Mouse (Mus musculus) forebrain, embryonic 15.5 days (tissue): Measurements from ENCODE around the gene Taok3. TPM values are rescaled to one million over a fixed set of nuclear protein-coding genes. Genes with fewer than 3 reads are reported as not detected.

Experiments used
- ATAC-seq: fragments of 200-750 bp; cut with Nextera tagmentation; replicated peaks from 2 replicates; pipeline ENCODE4 v1.8.0; 2017; ENCODE audit warnings: mild to moderate bottlenecking, moderate TSS enrichment, moderate library complexity
- H3K27ac ChIP-seq: fragments of 300-500 bp; sonication (generic); replicated peaks from 2 replicates; pipeline ENCODE4 v1.5.1; 2015; ENCODE audit warnings: mild to moderate bottlenecking, inconsistent platforms
- H3K27me3 ChIP-seq: fragments of 300-500 bp; sonication (generic); 2 replicates; pipeline ENCODE4 v1.6.1; 2015; ENCODE audit warnings: inconsistent platforms
- H3K36me3 ChIP-seq: fragments of 300-500 bp; sonication (generic); 2 replicates; pipeline ENCODE4 v1.6.1; 2015; ENCODE audit warnings: mild to moderate bottlenecking, inconsistent platforms
- H3K4me1 ChIP-seq: fragments of 300-500 bp; sonication (generic); 2 replicates; pipeline ENCODE4 v1.6.1; 2015; ENCODE audit warnings: inconsistent platforms
- H3K4me2 ChIP-seq: fragments of 300-500 bp; sonication (generic); replicated peaks from 2 replicates; pipeline ENCODE4 v1.6.1; 2015; ENCODE audit warnings: mild to moderate bottlenecking, inconsistent platforms
- H3K4me3 ChIP-seq: fragments of 300-500 bp; sonication (generic); 2 replicates; pipeline ENCODE4 v1.5.1; 2015; ENCODE audit warnings: mild to moderate bottlenecking, inconsistent platforms
- H3K9ac ChIP-seq: fragments of 300-500 bp; sonication (generic); replicated peaks from 2 replicates; pipeline ENCODE4 v1.6.1; 2015; ENCODE audit warnings: mild to moderate bottlenecking, inconsistent platforms
- H3K9me3 ChIP-seq: fragments of 300-500 bp; sonication (generic); 2 replicates; pipeline ENCODE4 v1.6.1; 2016; ENCODE audit warnings: inconsistent platforms
- whole genome bisulfite sequencing: fragments of 180-500 bp; shearing (Covaris S2); methylation state at CpG from one replicate; pipeline ENCODE4 v1.1.7; 2015; ENCODE audit warnings: mixed read lengths; 5-methylcytosine and 5-hydroxymethylcytosine counted together
- polyA plus RNA-seq: library from polyadenylated mRNA; unstranded; fragments of >200 nt; fragmentation: Nextera tagmentation; extraction: Ambion mirVana; gene quantifications from 2 replicates; pipeline ENCODE4 v1.2.1, GENCODE M21; 2015

The Taok3 gene
- polyA plus RNA-seq, 1 experiment from 2014 or later, result 51.7 TPM

DNA sequence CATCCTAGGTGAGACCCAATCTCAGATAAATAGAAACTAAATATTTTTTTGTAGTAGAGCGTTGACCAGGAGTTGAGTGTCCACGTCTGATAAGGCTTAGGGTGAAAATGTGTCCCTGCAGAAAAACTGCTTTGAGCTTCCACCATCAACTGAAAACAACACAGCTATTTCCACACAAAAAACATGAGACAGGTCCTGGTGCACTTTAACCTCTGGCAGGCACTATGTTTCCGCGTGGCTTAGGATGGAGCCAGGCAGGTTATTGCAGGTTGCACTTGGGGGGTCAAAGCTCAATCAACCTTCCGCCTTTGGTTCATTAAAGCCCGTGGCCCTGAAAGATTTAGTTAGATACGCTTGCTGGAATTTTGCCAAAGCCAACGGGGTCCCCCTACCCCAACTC is 1.1 kb upstream of the Taok3 start:
- no peak for ATAC-seq
- H3K27me3 ChIP-seq, result no peaks in the 10 kb centered on the region; the same call in 1 of the 2 replicates
- H3K9me3 ChIP-seq, result no peaks in the 10 kb centered on the region
- H3K36me3 ChIP-seq, result no peaks in the 10 kb centered on the region
- H3K4me3 ChIP-seq, result peak overlapping the region; percentile 91
- peak overlapping the region; percentile 88; the same call in 1 of the 2 replicates for H3K4me2 ChIP-seq
- no peak overlapping the region for H3K9ac ChIP-seq
- peaks cover 33% of the 10 kb centered on the region for H3K4me1 ChIP-seq
- H3K27ac ChIP-seq, result no peak overlapping the region
- 57% methylated on average over 8 of the region's 8 CpGs for WGBS

- H3K9me3 ChIP-seq, result no peaks in the 10 kb centered on the region
- H3K4me2 ChIP-seq, result peak overlapping the region; percentile 88
- 1% methylated on average over 40 of the region's 40 CpGs for WGBS
- peaks cover 21% of the 10 kb centered on the region for H3K4me1 ChIP-seq
- H3K4me3 ChIP-seq, result peak overlapping the region; percentile 91
- no peak overlapping the region for H3K27ac ChIP-seq
- H3K27me3 ChIP-seq, result no peaks in the 10 kb centered on the region; the same call in 1 of the 2 replicates
- no peaks in the 10 kb centered on the region for H3K36me3 ChIP-seq
- ATAC-seq, result peak; percentile 64
- peak overlapping the region; percentile 58 for H3K9ac ChIP-seq
These were observed 849 bp downstream of the Taok3 start for GRCm38 (mm10) chr5:117120489-117121466.

DNA sequence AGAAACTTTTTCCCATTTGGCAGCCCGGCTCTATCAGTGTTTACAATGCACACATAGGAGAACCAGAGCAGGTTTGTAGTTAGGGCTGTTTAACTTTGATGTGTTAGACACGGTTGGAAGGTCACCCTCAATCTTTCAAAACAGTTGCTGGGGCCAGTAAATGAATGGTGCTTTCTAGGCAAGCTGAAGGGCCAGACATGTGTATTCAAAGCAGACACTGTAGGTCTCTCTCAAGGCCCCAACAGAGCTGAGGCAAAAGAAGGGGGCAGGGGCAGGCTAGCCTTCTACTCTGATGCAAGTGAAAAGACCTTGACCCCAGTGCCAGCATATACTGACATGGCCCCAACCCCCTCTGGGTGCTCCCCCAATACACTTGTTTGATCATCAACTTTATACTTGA is 1.7 kb downstream of the Taok3 start:
- Histone ChIP-seq H3K27me3 (no peaks in the 10 kb centered on the region; the same call in 1 of the 2 replicates), H3K9me3 (no peaks in the 10 kb centered on the region), H3K4me2 (0 out of 2 replicates have a peak overlapping the region, but pooled peaks have one; percentile 88), H3K9ac (no peak overlapping the region), H3K4me1 (peaks cover 18% of the 10 kb centered on the region), H3K4me3 (peak overlapping the region; percentile 91; the same call in 1 of the 2 replicates), H3K27ac (no peak overlapping the region), H3K36me3 (no peaks in the 10 kb centered on the region)
- 1% methylated on average over 2 of the region's 2 CpGs for WGBS
- ATAC-seq, result no peak

GRCm38 (mm10) chr5:117123102-117123501 is 3.2 kb downstream of the Taok3 start:
- H3K4me3 ChIP-seq, result no peak overlapping the region
- 91% methylated on average over 6 of the region's 6 CpGs for WGBS
- H3K4me1 ChIP-seq, result peaks cover 18% of the 10 kb centered on the region
- no peaks in the 10 kb centered on the region for H3K36me3 ChIP-seq
- no peaks in the 10 kb centered on the region for H3K9me3 ChIP-seq
- H3K9ac ChIP-seq, result no peak overlapping the region
- no peak overlapping the region for H3K27ac ChIP-seq
- ATAC-seq, result no peak
- no peak overlapping the region for H3K4me2 ChIP-seq
- no peaks in the 10 kb centered on the region; the same call in 1 of the 2 replicates for H3K27me3 ChIP-seq

GRCm38 (mm10) chr5:117123840-117124239 is 3.9 kb downstream of the Taok3 start:
- H3K9ac ChIP-seq, result no peak overlapping the region
- H3K4me2 ChIP-seq, result no peak overlapping the region
- ATAC-seq, result no peak
- WGBS, result 93% methylated on average over 4 of the region's 4 CpGs
- no peaks in the 10 kb centered on the region; the same call in 1 of the 2 replicates for H3K27me3 ChIP-seq
- H3K36me3 ChIP-seq, result no peaks in the 10 kb centered on the region
- H3K27ac ChIP-seq, result no peak overlapping the region
- H3K4me1 ChIP-seq, result peaks cover 18% of the 10 kb centered on the region
- H3K4me3 ChIP-seq, result no peak overlapping the region
- no peaks in the 10 kb centered on the region for H3K9me3 ChIP-seq

GRCm38 (mm10) chr5:117125482-117126346 is 5.8 kb downstream of the Taok3 start:
- H3K36me3 ChIP-seq, result no peaks in the 10 kb centered on the region
- no peak overlapping the region for H3K4me3 ChIP-seq
- H3K9me3 ChIP-seq, result no peaks in the 10 kb centered on the region
- no peak overlapping the region for H3K27ac ChIP-seq
- 80% methylated on average over 16 of the region's 16 CpGs for WGBS
- H3K4me2 ChIP-seq, result no peak overlapping the region
- no peak for ATAC-seq
- H3K9ac ChIP-seq, result no peak overlapping the region
- H3K27me3 ChIP-seq, result no peaks in the 10 kb centered on the region; the same call in 1 of the 2 replicates
- H3K4me1 ChIP-seq, result peaks cover 11% of the 10 kb centered on the region

- no peak overlapping the region for H3K9ac ChIP-seq
- ATAC-seq, result no peak
- no peak overlapping the region for H3K4me3 ChIP-seq
- 90% methylated on average over 4 of the region's 4 CpGs for WGBS
- H3K4me1 ChIP-seq, result no peaks in the 10 kb centered on the region
- H3K4me2 ChIP-seq, result no peak overlapping the region
- H3K36me3 ChIP-seq, result no peaks in the 10 kb centered on the region
- H3K9me3 ChIP-seq, result no peaks in the 10 kb centered on the region
- H3K27ac ChIP-seq, result no peak overlapping the region
- no peaks in the 10 kb centered on the region; the same call in 1 of the 2 replicates for H3K27me3 ChIP-seq
These were observed 7.1 kb downstream of the Taok3 start for GRCm38 (mm10) chr5:117127051-117127450.

DNA sequence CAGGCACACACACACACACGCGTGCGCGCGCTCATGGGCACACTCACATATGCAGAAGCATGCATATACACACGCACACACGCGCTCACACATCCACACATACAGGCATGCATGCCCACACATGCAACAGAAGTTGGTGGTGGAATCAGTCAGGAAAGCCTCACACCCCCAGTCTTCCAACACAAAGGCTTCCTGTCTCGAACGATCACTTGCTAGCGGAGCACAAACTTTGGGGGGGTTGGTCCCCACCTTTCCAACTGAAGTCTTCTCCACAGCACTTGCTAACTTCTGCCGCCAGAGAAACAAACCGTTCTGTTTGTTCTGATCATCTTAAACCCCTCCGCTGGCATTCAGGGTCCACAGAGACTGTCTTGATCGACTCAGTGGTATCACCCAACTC is 10.8 kb downstream of the Taok3 start:
- Histone ChIP-seq H3K36me3 (no peaks in the 10 kb centered on the region), H3K27ac (no peak overlapping the region), H3K27me3 (no peaks in the 10 kb centered on the region), H3K9ac (no peak overlapping the region), H3K4me2 (no peak overlapping the region), H3K4me3 (no peak overlapping the region), H3K9me3 (no peaks in the 10 kb centered on the region), H3K4me1 (0 out of 2 replicates have a peak, but pooled peaks cover under 1% of the 10 kb centered on the region)
- 94% methylated on average over 15 of the region's 15 CpGs for WGBS
- no peak for ATAC-seq

GRCm38 (mm10) chr5:117133446-117134065 is 13.6 kb downstream of the Taok3 start:
- H3K4me1 ChIP-seq, result 0 out of 2 replicates have a peak, but pooled peaks cover 4% of the 10 kb centered on the region
- no peaks in the 10 kb centered on the region for H3K9me3 ChIP-seq
- H3K4me3 ChIP-seq, result no peak overlapping the region
- H3K27ac ChIP-seq, result no peak overlapping the region
- no peaks in the 10 kb centered on the region for H3K36me3 ChIP-seq
- 90% methylated on average over 17 of the region's 17 CpGs for WGBS
- no peak for ATAC-seq
- H3K27me3 ChIP-seq, result no peaks in the 10 kb centered on the region
- H3K9ac ChIP-seq, result no peak overlapping the region
- no peak overlapping the region for H3K4me2 ChIP-seq

DNA sequence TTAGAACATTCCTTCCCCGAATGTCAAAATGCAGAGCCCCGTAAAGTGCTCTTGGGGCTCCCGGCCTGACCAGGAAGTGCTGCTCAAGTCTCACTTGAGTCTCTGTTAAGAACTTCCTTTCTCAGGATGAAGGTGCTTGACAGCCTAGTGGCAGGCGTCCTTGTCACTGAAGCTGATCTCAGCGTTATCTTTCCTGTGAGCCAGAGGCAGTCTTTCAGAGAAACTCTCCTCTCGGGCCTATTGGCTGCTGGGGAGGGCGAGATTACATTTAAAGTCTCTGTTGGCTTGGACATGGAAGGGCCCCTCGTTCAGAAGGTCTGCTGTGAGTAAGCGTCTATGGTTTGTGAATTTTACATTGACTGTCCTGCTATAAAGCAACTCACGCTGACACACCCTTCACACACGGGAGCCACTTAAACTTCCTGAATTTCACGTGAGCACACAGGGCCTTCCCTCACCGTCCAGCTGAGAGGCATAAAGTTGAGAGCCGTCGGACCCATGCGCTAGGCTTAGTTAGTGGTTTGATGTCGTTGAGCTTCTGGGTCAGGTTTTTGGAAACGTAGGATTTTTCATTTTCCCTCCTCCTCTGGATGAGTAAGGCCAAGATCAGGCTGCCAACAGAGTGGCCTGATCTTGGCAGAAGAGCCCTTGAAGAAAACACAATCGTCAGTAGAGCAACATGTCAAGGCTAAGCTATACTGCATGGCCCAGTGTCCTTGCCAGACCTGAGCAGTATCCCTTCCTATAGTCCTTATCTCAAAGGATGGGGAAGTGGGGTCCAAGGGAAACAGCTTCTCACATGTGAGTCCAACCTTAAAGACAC is 14.3 kb downstream of the Taok3 start:
- Histone ChIP-seq H3K27ac (no peak overlapping the region), H3K4me1 (0 out of 2 replicates have a peak, but pooled peaks cover 4% of the 10 kb centered on the region), H3K9ac (no peak overlapping the region), H3K27me3 (no peaks in the 10 kb centered on the region), H3K36me3 (no peaks in the 10 kb centered on the region), H3K4me3 (no peak overlapping the region), H3K4me2 (no peak overlapping the region), H3K9me3 (no peaks in the 10 kb centered on the region)
- 82% methylated on average over 19 of the region's 19 CpGs for WGBS
- no peak for ATAC-seq
